Comparison of ENCODE assay signal across 2 mouse cellular contexts in the genomic region with DNA sequence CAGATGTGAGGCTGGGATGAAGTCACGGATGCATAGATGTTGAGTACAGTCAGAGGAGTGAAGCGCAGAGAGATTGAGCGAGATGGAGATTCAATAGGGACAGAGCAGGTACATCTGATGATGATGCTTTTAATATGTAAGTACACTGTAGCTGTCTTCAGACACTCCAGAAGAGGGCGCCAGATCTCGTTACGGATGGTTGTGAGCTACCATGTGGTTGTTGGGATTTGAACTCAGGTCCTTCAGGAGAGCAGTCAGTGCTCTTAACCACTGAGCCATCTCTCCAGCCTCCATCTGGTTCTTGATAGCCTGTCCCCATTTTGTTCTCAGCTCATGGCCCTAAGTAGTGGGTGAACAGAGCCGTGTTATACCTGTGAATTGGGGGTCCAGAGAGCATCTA.
TF ChIP-seq lines count a peak whose summit lies in the region.

No protein-coding gene starts in this region.

TF ChIP-seq in CH12.LX, 34 proteins besides CTCF, POLR2A, EP300 and RAD21:
- 0 out of 2 replicates have a peak, but pooled peaks have one; percentile 31 for TF ChIP-seq TBP (conservative IDR thresholded peaks at IDR 0.05; ENCODE audit: low read depth, low read length)
- TF ChIP-seq MYC (IDR thresholded peaks at IDR 0.05; ENCODE audit: low read depth, low read length), result 0 out of 2 replicates have a peak, but pooled peaks have one; percentile 32

TF ChIP-seq in MEL, 35 proteins besides CTCF, POLR2A, EP300 and RAD21:
- TF ChIP-seq ZC3H11A (IDR thresholded peaks at IDR 0.05; ENCODE audit: low read depth, low read length), result peak; percentile 32
- TF ChIP-seq CHD1 (IDR thresholded peaks at IDR 0.05; ENCODE audit: low read depth, low read length), result 0 out of 2 replicates have a peak, but pooled peaks have one; percentile 57
- TF ChIP-seq TBP (IDR thresholded peaks at IDR 0.05; ENCODE audit: low read depth, low read length), result peak; percentile 94
- 0 out of 2 replicates have a peak, but pooled peaks have one; percentile 35 for TF ChIP-seq TCF12 (IDR thresholded peaks at IDR 0.05; ENCODE audit: low read depth, low read length)
- TF ChIP-seq BHLHE40 (IDR thresholded peaks at IDR 0.05; ENCODE audit: borderline replicate concordance, low read depth, low read length), result 0 out of 2 replicates have a peak, but pooled peaks have one; percentile 20
- TF ChIP-seq SIN3A (IDR thresholded peaks at IDR 0.05; ENCODE audit: low read length), result peak; percentile 52; the same call in 1 of the 2 replicates
- TF ChIP-seq POLR2AphosphoS2 (IDR thresholded peaks at IDR 0.05; ENCODE audit: low read length), result peak; percentile 40; the same call in 1 of the 2 replicates
- TF ChIP-seq MAX (IDR thresholded peaks at IDR 0.05; ENCODE audit: low read length), result 0 out of 2 replicates have a peak, but pooled peaks have one; percentile 27
- TF ChIP-seq ZKSCAN1 (IDR thresholded peaks at IDR 0.05; ENCODE audit: low read depth, low read length), result 0 out of 2 replicates have a peak, but pooled peaks have one; percentile 13
- TF ChIP-seq JUND (IDR thresholded peaks at IDR 0.05; ENCODE audit: low read depth, low read length), result 0 out of 2 replicates have a peak, but pooled peaks have one; percentile 37
- TF ChIP-seq USF1 (IDR thresholded peaks at IDR 0.05; ENCODE audit: low read depth, low read length), result 0 out of 2 replicates have a peak, but pooled peaks have one; percentile 12
- TF ChIP-seq MYC (IDR thresholded peaks at IDR 0.05; ENCODE audit: low read depth, low read length), result peak; percentile 76
- peak; percentile 38; the same call in 1 of the 2 replicates for TF ChIP-seq SMC3 (IDR thresholded peaks at IDR 0.05; ENCODE audit: low read depth, low read length)
- 0 out of 2 replicates have a peak, but pooled peaks have one; percentile 30 for TF ChIP-seq MXI1 (IDR thresholded peaks at IDR 0.05; ENCODE audit: low read depth, low read length)
- peak; percentile 42; the same call in 1 of the 2 replicates for TF ChIP-seq MAFK (IDR thresholded peaks at IDR 0.05; ENCODE audit: borderline replicate concordance, low read depth, low read length)
- TF ChIP-seq RCOR1 (IDR thresholded peaks at IDR 0.05; ENCODE audit: low read depth, low read length), result 0 out of 2 replicates have a peak, but pooled peaks have one; percentile 19
- peak; percentile 28; the same call in 1 of the 2 replicates for TF ChIP-seq HCFC1 (IDR thresholded peaks at IDR 0.05; ENCODE audit: low read depth, low read length)
